Mouse (Mus musculus) adrenal gland, adult 8-10 months (tissue): ENCODE results near the gene Psmb1. TPM values are rescaled to one million over a fixed set of nuclear protein-coding genes. Genes with fewer than 3 reads are reported as not detected.
"Not testable (repeated sequence)": the region's sequence is repeated elsewhere in the genome, so short reads cannot be mapped to it uniquely, and the experiment has no call there.

Source experiments
- DNase-seq: peaks from one replicate; pipeline ENCODE4 v3.0.0; 2022
- total RNA-seq, 4 experiments: library from RNA; stranded (reverse); gene quantifications; 2 replicates each; pipeline ENCODE4 v1.2.4; 2022

Gene Psmb1
- total RNA-seq, 4 experiments from 2014 or later: 168 to 183 (median 174) TPM

DNA sequence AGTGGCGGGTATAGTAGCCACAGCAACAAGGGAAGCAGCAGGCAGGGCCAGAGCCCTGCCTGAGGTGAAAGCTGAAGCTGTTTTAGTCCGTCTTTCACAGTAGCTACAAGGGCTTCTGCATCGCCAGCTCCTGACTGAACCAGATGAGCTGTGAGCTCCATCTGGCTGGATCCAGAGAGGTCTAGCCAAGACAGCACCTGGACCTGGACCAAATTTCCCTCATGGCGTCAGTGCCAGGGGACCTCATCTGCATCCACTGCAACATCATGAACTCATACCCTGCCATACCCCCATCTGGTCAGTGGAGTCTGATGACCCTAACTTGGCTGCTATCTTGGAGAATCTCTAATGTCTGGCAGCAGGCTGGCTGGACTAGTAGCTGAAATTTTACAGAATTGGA lies 39.8 kb downstream of the Psmb1 start:
- no peak for DNase-seq

DNA sequence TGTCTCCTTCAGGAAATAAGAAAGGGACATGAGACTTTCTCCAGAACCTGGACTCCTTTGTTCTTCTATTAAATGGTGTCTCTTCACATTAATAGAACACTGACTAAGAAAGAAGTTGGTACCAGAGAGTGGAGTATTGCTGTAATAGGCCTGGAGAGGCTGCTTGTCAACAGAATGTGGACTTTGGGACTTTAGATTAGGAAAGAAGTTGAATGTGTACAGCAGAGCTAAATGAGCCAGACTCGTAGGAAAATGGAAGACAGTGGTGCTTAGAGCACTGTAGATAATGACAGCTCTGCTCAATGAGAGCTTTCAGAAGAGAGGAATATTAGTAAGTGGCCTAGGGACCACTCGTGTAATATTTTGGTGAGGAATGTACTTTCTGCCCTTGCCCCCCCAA lies 43.0 kb downstream of the Psmb1 start:
- no peak for DNase-seq

DNA sequence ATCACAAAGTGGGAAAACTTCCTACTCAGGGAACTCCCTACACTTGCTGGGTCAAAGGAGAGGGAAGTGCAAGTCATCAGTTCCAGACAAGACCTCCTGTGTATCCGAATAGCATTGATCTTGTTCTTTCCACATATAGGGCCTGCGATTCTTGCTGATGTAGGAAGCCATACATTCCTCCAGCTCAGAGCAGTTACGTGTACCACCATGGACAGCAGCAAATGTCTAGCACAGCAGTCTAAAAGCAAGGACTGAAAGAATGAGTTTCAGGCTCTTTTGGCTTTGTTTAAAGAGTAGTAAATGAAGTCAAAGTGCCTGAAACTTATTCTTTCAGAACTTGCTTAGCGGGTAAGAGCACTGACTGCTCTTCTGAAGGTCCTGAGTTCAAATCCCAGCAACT lies 44.3 kb downstream of the Psmb1 start:
- no peak for DNase-seq

DNA sequence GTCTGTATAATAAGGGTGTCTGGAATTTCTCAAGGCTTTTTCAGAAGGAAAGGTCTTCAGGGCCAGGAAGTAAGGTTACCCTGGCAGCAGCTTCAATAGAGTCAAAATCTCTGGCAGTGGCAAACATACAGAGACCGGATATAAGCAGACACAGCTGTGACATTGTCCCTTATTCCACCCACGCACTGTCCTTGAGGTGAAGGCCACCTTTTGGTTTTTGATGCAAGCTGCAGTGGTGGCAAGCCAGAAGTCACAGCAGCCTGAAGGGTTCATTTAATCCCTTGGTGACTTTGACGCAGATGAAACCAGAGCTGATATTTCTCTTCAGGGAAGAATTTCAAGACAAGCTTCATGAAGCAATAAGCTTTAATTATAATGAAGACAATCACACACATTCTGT lies 49.9 kb downstream of the Psmb1 start:
- peak; percentile 50 for DNase-seq

DNA sequence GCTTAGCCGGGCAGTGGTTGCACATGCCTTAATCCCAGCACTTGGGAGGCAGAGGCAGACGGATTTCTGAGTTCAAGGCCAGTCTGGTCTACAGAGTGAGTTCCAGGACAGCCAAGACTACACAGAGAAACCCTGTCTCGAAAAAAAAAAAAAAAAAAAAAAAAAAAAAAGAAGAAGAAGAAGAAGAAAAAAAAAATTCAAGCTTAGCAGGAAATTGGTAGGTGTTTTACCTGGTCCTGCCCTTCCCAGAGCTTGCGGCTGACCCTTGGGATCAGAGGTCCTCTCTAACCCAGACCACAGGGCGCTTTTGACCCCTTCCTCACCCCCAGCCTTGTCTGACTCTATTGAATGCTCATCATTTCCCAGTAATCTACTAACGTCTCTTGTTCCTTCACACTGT lies 50.4 kb downstream of the Psmb1 start:
- DNase-seq: not testable (repeated sequence)

DNA sequence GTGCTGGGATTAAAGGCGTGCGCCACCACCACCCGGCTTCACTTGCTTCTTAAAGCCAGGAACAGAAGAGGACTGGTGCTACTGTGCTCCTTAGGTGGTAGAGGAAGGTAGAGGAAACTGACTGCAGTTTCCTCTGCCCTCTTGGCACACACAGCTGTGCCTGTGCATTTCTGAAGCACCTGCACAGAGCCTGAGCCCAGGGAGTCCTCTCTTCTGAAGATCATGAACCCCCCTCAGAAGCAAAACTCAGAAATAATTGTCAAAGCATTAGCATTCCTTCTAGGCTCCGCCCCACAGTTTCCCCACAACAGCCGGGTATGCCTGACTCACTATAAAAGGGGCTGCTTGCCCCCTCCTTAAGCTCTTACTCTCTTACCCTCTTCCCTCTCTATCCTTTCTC lies 51.7 kb downstream of the Psmb1 start:
- DNase-seq: no peak

DNA sequence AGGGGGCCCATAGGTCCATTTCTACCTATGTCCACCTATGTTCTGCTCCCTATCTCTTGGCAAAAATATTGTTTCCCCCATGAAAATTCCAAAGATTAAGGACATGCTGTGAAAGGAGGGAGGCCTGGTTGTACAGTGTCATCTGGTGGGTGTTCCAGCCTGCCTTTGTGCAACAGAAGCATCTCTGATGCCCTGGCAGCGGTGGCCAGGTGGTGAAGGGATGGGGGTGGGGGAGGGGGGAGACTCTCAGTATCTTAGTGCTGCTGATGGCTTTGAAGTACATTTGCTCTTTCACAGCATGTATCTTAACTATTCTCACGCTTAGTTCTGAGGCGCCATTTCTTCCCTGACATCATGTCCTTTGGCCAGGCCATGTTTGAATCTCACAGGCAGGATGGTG lies 54.1 kb downstream of the Psmb1 start:
- DNase-seq: no peak

DNA sequence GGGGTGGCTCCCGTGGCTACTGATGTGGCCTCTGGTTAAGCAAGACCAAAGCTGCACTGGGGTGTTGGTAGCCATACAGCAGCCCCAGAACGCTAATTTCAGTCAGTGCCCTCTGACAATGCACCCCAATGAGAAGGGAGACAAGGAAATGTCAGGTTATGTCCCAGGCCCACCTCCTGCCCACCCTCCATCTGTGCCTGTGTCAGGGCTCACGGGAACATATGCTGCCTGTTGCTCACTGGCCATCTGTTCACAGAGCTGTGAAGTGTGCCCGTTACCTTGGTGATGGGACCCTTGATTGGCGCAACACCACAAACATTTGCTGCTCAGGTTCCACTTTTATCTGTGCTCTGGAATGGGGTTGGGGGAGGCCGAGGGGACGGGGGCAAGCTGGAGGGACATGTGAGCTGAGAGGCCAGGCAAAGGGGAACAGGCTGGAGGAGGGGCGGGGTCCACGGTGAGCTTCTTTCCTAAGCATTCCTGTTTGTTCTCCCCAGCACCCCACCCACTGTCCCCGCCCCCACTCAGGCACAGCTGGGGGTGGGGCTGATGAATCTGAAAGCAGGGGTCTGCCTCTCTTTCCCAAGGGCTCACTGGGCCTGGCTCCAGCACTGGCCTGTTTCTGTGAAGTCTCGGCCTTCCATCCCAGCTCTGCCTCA lies 59.0 kb downstream of the Psmb1 start:
- DNase-seq: no peak

DNA sequence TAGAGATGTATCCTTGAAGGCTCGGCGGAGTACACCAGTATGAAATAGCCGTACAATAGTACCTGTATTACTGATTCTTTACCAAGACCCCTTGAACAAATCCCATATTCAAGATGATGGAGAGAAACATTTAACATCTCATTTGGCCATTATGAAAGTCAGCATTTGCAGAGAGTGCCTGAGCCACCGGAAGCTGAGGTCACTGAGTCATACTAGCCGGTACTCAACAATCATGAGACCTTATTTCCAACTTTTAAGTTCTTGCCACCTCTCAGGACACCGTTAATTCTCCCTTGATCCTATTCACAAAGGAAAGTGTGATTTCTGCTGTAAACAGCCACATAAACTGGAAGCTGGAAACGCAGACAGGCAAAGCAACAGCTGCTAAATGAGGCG lies 59.5 kb downstream of the Psmb1 start:
- no peak for DNase-seq

DNA sequence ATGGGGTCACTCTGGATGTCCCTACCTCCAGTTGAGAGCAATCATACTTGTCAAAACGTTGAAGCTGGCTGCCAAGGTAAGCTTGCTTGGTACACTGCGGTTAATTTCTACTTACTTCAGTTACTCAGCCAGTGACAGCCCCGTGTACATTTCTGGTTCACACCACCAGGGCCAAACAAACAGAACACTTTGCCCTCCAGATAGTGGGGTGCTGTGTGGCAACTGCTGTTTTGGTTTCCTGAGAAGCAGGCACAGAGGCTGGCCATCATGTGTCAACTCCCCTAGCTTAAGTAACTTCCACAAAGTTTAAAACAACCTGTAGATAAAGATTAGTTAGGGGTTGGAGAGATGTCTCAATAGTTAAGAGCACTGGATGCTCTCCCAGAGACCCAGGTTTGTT lies 64.8 kb downstream of the Psmb1 start:
- no peak for DNase-seq

DNA sequence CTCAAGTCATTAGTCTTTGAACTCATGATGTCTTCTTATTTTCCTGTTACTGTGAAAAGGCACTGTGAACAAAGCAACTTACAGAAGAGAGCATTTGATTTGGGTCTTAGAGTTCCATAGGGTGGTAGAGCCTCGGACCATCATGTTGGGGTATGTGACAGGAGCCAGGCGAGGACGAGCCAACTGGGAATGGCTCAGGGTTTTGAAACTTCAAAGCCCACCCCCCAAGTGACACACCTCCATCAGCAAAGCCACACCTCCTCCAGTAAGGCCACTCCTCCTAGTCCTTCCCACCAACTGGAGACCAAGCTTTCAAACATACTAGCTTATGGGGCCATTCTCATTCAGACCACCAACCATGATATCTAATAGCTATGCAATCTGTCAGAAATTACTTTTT lies 67.5 kb downstream of the Psmb1 start:
- no peak for DNase-seq

DNA sequence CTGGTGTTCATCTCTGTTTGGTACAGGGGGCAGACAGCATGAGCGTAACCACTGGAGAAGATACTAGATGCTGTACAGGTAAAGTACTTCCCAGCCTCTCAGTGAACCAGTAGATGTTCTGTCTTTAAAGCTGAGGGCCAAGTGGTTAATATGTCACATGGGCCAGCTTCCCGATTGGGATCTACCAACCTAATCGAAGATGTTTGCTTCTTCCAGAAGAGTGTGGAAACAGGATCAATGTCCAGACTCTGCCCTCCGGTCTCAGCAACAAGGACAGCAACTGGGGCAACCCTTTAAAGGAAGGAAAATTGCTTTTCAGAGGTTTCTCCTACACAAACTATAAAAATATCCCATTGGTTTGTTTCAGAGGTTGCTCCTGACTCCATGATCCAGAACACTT lies 68.0 kb downstream of the Psmb1 start:
- no peak for DNase-seq

DNA sequence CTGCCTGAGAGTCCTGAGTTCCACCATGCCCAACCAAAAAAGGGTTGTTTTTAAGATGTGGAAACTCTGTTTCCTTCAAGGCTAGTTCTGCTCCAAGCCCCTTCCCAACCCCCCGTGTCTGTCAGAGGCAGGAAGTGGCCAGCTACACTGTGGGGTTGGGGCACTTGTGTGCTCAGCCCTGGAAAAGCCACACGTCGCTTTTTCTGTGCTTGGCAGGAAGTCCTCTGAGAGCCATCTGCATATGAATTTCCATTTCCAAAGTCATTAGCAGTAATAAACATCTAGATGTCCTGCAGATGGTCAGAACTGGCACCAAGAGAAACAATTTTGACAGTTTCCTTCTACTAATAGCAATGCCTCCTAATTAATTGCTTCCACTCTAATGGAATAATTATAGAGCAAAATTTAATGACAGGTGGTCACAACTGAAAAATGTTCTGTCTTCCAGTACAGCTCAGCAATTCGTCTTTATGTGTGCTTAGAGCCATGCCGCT lies 68.5 kb downstream of the Psmb1 start:
- no peak for DNase-seq

DNA sequence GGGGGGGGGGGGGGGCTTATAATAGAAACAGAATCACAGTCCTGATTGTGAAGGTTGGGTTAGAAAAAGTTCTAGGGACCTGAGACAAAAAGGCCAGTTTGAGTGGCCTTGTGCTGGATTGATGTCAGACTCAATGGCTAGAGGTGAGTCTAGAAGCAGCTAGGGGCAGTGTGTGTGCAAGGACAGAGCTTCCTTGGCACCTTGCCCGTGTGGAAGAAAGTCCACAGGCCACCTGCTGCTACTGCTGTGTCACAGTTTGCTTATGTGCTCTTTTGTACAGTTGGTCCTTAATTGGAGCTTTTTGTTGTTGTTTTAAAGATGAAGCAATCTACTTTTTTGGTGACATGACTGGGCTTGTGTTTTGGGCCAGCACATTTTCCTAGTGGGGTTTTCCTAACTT lies 69.6 kb downstream of the Psmb1 start:
- DNase-seq: peak; percentile 16

DNA sequence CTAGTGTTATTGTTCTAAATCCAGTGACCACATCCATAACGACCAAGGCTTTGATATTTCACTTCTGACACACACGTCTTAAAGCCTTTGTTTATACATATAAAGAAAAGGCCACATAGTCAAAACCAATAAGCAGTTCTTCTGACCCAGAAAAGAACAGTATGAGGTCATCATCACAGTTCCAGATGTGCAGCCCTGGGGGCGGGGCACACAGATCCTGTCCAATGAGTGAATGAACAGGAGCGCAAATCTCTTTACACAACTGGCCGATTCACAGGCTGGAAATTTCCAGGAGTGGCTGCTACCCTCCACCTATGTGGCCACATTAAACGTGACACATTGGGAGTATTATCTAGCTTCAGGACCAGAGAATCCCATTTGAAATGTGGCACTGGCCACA lies 70.1 kb downstream of the Psmb1 start:
- no peak for DNase-seq

DNA sequence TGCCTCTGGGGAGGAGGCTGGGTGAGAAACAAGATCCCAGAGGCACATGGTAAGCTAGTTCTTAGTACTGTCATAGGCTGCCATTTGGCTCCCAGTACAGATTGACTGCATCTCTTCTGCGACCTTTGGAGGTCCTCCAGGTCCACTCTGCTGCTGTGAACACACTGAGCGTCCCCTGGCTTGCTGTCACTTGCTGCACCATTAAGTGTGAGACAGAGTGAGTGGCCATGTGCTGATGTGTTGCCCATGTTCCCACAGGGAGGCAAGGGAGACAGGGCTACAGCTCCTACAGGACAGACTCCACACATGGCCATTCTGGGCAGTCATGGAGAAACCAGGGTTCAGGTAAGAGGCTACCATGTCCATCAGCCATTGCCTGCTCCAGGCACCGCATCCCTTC lies 73.6 kb downstream of the Psmb1 start:
- DNase-seq: no peak

Other genes starting within 250 kb of the Psmb1 start
- 1 to 10 TPM; 3.5 to 6.7 (median 4.5) TPM for gene Dll1, start 122.9 kb downstream of the Psmb1 start, total RNA-seq
- 10 to 100 TPM; 23.3 to 35.0 (median 30.0) TPM for gene Fam120b, start 103.5 kb downstream of the Psmb1 start, total RNA-seq
- 10 to 100 TPM; 29.8 to 48.0 (median 36.5) TPM for gene Tbp, start 137 bp upstream of the Psmb1 start, total RNA-seq
- gene Pdcd2, start 27.6 kb upstream of the Psmb1 start, total RNA-seq: 10 to 100 TPM; 34.2 to 42.4 (median 38.9) TPM
- gene Prdm9, start 64.6 kb upstream of the Psmb1 start, total RNA-seq: 10 to 100 TPM in 1 of 4 experiments, 1 to 10 TPM in 3; 5.1 to 11.2 (median 7.1) TPM
- 10 to 100 TPM; 29.0 to 38.3 (median 32.7) TPM for gene Chd1, start 205.2 kb upstream of the Psmb1 start, total RNA-seq